In genomic region chr17:50509251-50510104, GRCm38 (mm10) we compare ENCODE assay signal across 8 mouse cellular contexts. TPM values are rescaled to one million over a fixed set of nuclear protein-coding genes. Genes with fewer than 3 reads are reported as not detected.
DNase-seq lines count a peak whose midpoint lies in the region; ATAC-seq and TF ChIP-seq lines count a peak whose summit lies in the region.

Gene Plcl2, plus strand, starts transcription at chr17:50509403.

- no peaks in the 10 kb centered on the region for H3K9me3 ChIP-seq in hindbrain, postnatal 0 days (ENCODE audit: low read length)

- H3K27me3 ChIP-seq in hindbrain, postnatal 0 days (ENCODE audit: insufficient read depth, low read length), result no peaks in the 10 kb centered on the region

- peaks cover 4% of the 10 kb centered on the region for H3K4me1 ChIP-seq in cortical plate, adult 2 months (ENCODE audit: control insufficient read depth, insufficient read depth, low read length)
- H3K4me1 ChIP-seq in hindbrain, postnatal 0 days (ENCODE audit: insufficient read depth, low read length), result peaks cover 6% of the 10 kb centered on the region; the same call in 1 of the 2 replicates

- ATAC-seq in hindbrain, postnatal 0 days, result peak; percentile 67
- peak; percentile 16; the same call in 1 of the 2 replicates for ATAC-seq in megakaryocyte progenitor cell, adult 5-6 weeks (replicated peaks; ENCODE audit: poor library complexity)

- DNase-seq in adrenal gland, adult (ENCODE audit: inconsistent age in 2 of 2, low spot score in 1 of 2), result peak; percentile 82 to 94
- peak; percentile 82 for DNase-seq in gastrocnemius, adult 2 months
- DNase-seq in hindbrain, postnatal 0 days (ENCODE audit: low spot score), result peak; percentile 67
- peak; percentile 33 to 43 for DNase-seq in left cerebral cortex, postnatal 14 days (ENCODE audit: low spot score in 2 of 2)
- peak; percentile 63 to 67 for DNase-seq in right cerebral cortex, adult 2 months (ENCODE audit: low spot score in 2 of 2)
- peak; percentile 31 for DNase-seq in urinary bladder, postnatal 25 days (ENCODE audit: low spot score)

- H3K9ac ChIP-seq in hindbrain, postnatal 0 days (replicated peaks; ENCODE audit: low read length), result peak within 1 kb of the TSS; percentile 61

- peak within 1 kb of the TSS; percentile 64 for H3K4me2 ChIP-seq in hindbrain, postnatal 0 days (ENCODE audit: low read depth, low read length)

- TF ChIP-seq CTCF in cortical plate, adult 2 months (IDR thresholded peaks at IDR 0.05; ENCODE audit: extremely low read depth, insufficient read depth, low read length), result no peak
- TF ChIP-seq CTCF in gastrocnemius, adult 2 months (IDR thresholded peaks at IDR 0.05), result no peak
- no peak for TF ChIP-seq CTCF in hindbrain, postnatal 0 days (IDR thresholded peaks at IDR 0.05; ENCODE audit: low read depth)

- no peak for TF ChIP-seq POLR2A in cortical plate, adult 2 months (IDR thresholded peaks at IDR 0.05; ENCODE audit: extremely low read depth, insufficient read depth, low read length)

- 2% methylated on average over 60 of the region's 95 CpGs for WGBS in hindbrain, postnatal 0 days

- H3K4me3 ChIP-seq in cortical plate, adult 2 months (ENCODE audit: insufficient read depth, low read length), result peak within 1 kb of the TSS; percentile 75
- H3K4me3 ChIP-seq in gastrocnemius, adult 2 months, result peak within 1 kb of the TSS; percentile 94
- peak within 1 kb of the TSS; percentile 49 for H3K4me3 ChIP-seq in hindbrain, postnatal 0 days (ENCODE audit: low read length)

- peak within 1 kb of the TSS; percentile 97 for H3K27ac ChIP-seq in cortical plate, adult 2 months (ENCODE audit: insufficient read depth, low read length)
- H3K27ac ChIP-seq in gastrocnemius, adult 2 months, result peak within 1 kb of the TSS; percentile 90
- H3K27ac ChIP-seq in hindbrain, postnatal 0 days, result peak within 1 kb of the TSS; percentile 62

- intact Hi-C loops in gastrocnemius, adult 2 months (cut with DNase I), result loop anchor here (2.0 to 5.0 kb wide), 6 partner anchors 62 to 219 kb away; no protein-coding TSS in a partner anchor
- intact Hi-C loops in left cerebral cortex, postnatal 14 days (cut with DNase I), result loop anchor here (1.0 to 10.0 kb wide), 5 partner anchors 102 to 285 kb away; no protein-coding TSS in a partner anchor

- no peaks in the 10 kb centered on the region for H3K36me3 ChIP-seq in hindbrain, postnatal 0 days (ENCODE audit: insufficient read depth, low read length)

RNA-seq across cellular contexts. Expression of gene Plcl2, which starts in this region (rescaled TPM):
- 39.3 and 40.4 TPM in 2 replicates for polyA plus RNA-seq in cortical plate, adult 2 months (2012; rRNA removed)
- 10 to 100 TPM; 31.0 to 37.2 TPM for total RNA-seq in gastrocnemius, adult 2 months (2021)
- total RNA-seq in hindbrain, postnatal 0 days (2014; rRNA removed), result 41.2 and 45.1 TPM in 2 replicates
- polyA plus RNA-seq in hindbrain, postnatal 0 days (2015; fragmentation: Nextera tagmentation; extraction: Ambion mirVana), result 7.9 and 8.3 TPM in 2 replicates
- total RNA-seq in left cerebral cortex, postnatal 14 days (2021), result 10 to 100 TPM; 75.0 to 76.0 TPM
- total RNA-seq in megakaryocyte progenitor cell, adult 5-6 weeks (2015), result 25.0 and 29.6 TPM in 2 replicates
- total RNA-seq in megakaryocyte progenitor cell, adult 5-6 weeks (2017), result 28.1 and 28.5 TPM in 2 replicates

Comparison
In these comparisons a context has a peak if more than half of its experiments do, and no peak if none do; other contexts are left out.
1. Peak in every context shown above with its lines: DNase-seq, ATAC-seq, H3K4me3 ChIP-seq and H3K27ac ChIP-seq.
2. DNase-seq: peak in every context shown above with its lines; median percentile 88 in adrenal gland, adult; 82 in gastrocnemius, adult 2 months; 67 in hindbrain, postnatal 0 days; 65 in right cerebral cortex, adult 2 months; 38 in left cerebral cortex, postnatal 14 days; 31 in urinary bladder, postnatal 25 days.